Mouse (Mus musculus) intestine, embryonic 14.5 days (tissue): ENCODE measurements around the gene Eps8l2. TPM values are rescaled to one million over a fixed set of nuclear protein-coding genes. Genes with fewer than 3 reads are reported as not detected.
A peak's percentile ranks its signal among the peaks of the same experiment; 100 is the strongest.

Experiments
- ATAC-seq: fragments of 200-750 bp; cut with Nextera tagmentation; replicated peaks from 2 replicates; pipeline ENCODE4 v1.8.0; 2017; ENCODE audit warnings: low read depth, moderate number of reproducible peaks, moderate TSS enrichment, moderate library complexity; ENCODE audit not compliant: low FRiP score, low TSS enrichment
- DNase-seq: peaks from one replicate; pipeline ENCODE4 v3.0.0-alpha.2; 2018; ENCODE audit warnings: low spot score
- H3K27ac ChIP-seq: fragments of 300-500 bp; sonication (generic); 2 replicates; pipeline ENCODE4 v1.5.1; 2014; ENCODE audit warnings: low read depth, mild to moderate bottlenecking, control low read depth
- H3K27me3 ChIP-seq: fragments of 300-500 bp; sonication (generic); replicated peaks from 2 replicates; pipeline ENCODE4 v1.6.1; 2014; ENCODE audit warnings: low read length, control low read depth; ENCODE audit not compliant: control insufficient read depth, insufficient read depth
- H3K36me3 ChIP-seq: fragments of 300-500 bp; sonication (generic); 2 replicates; pipeline ENCODE4 v1.6.1; 2014; ENCODE audit warnings: low read length, control low read depth; ENCODE audit not compliant: control insufficient read depth, insufficient read depth
- H3K4me1 ChIP-seq: fragments of 300-500 bp; sonication (generic); replicated peaks from 2 replicates; pipeline ENCODE4 v1.6.1; 2014; ENCODE audit warnings: low read length, control low read depth, mixed read lengths; ENCODE audit not compliant: control insufficient read depth, insufficient read depth
- H3K4me2 ChIP-seq: fragments of 300-500 bp; sonication (generic); 2 replicates; pipeline ENCODE4 v1.6.1; 2014; ENCODE audit warnings: low read length
- H3K4me3 ChIP-seq: fragments of 300-500 bp; sonication (generic); 2 replicates; pipeline ENCODE4 v1.5.1; 2014; ENCODE audit warnings: low read depth, low read length, control low read depth, mixed read lengths
- H3K9ac ChIP-seq: fragments of 300-500 bp; sonication (generic); 2 replicates; pipeline ENCODE4 v1.6.1; 2014; ENCODE audit warnings: mild to moderate bottlenecking, low read length
- H3K9me3 ChIP-seq: fragments of 300-500 bp; sonication (generic); 2 replicates; pipeline ENCODE4 v1.6.1; 2016; ENCODE audit warnings: low read length, control low read depth; ENCODE audit not compliant: control insufficient read depth
- WGBS: fragments of 180-500 bp; shearing (Covaris S2); extraction: QIAGEN DNeasy Blood & Tissue Kit; methylation state at CpG from one replicate; pipeline ENCODE4 v1.1.7; 2014; 5-methylcytosine and 5-hydroxymethylcytosine counted together
- polyA plus RNA-seq: library from polyadenylated mRNA; unstranded; fragments of >200 nt; fragmentation: Nextera tagmentation; extraction: Ambion mirVana; gene quantifications from 2 replicates; pipeline ENCODE4 v1.2.1, GENCODE M21; 2014

The Eps8l2 gene
- polyA plus RNA-seq, 1 experiment from 2014 or later: 61.2 TPM

- Histone ChIP-seq H3K27ac (no peak overlapping the region), H3K4me1 (no peaks in the 10 kb centered on the region), H3K27me3 (0 out of 2 replicates have a peak, but pooled peaks cover 7% of the 10 kb centered on the region), H3K36me3 (no peaks in the 10 kb centered on the region), H3K9me3 (no peaks in the 10 kb centered on the region), H3K4me3 (no peak overlapping the region), H3K4me2 (no peak overlapping the region), H3K9ac (no peak overlapping the region)
- no peak for ATAC-seq
- no peak for DNase-seq
- WGBS: 65% methylated on average over 3 of the region's 3 CpGs
Observed at GRCm38 (mm10) chr7:141365049-141365445, 26.4 kb downstream of the Eps8l2 start.

- H3K4me2 ChIP-seq: no peak overlapping the region
- ATAC-seq (no peak), DNase-seq (no peak)
- 90% methylated on average over 4 of the region's 4 CpGs for WGBS
- H3K9me3 ChIP-seq: no peaks in the 10 kb centered on the region
- H3K4me1 ChIP-seq: 0 out of 2 replicates have a peak, but pooled peaks cover 2% of the 10 kb centered on the region
- H3K27me3 ChIP-seq: no peaks in the 10 kb centered on the region
- no peak overlapping the region for H3K27ac ChIP-seq
- no peaks in the 10 kb centered on the region for H3K36me3 ChIP-seq
- H3K9ac ChIP-seq: no peak overlapping the region
- no peak overlapping the region for H3K4me3 ChIP-seq
Observed at GRCm38 (mm10) chr7:141367358-141367757, 28.7 kb downstream of the Eps8l2 start.

- Histone ChIP-seq H3K9me3 (no peaks in the 10 kb centered on the region), H3K4me1 (0 out of 2 replicates have a peak, but pooled peaks cover 3% of the 10 kb centered on the region), H3K4me3 (no peak overlapping the region), H3K36me3 (no peaks in the 10 kb centered on the region), H3K9ac (no peak overlapping the region), H3K27me3 (no peaks in the 10 kb centered on the region), H3K4me2 (no peak overlapping the region), H3K27ac (no peak overlapping the region)
- ATAC-seq: no peak
- 69% methylated on average over 5 of the region's 5 CpGs for WGBS
- DNase-seq: no peak
Observed at GRCm38 (mm10) chr7:141369918-141370317, 31.2 kb downstream of the Eps8l2 start.

- Histone ChIP-seq H3K4me3 (no peak overlapping the region), H3K27ac (peak overlapping the region; percentile 38; the same call in 1 of the 2 replicates), H3K9ac (no peak overlapping the region), H3K4me2 (no peak overlapping the region), H3K9me3 (no peaks in the 10 kb centered on the region), H3K4me1 (0 out of 2 replicates have a peak, but pooled peaks cover 3% of the 10 kb centered on the region), H3K27me3 (no peaks in the 10 kb centered on the region), H3K36me3 (no peaks in the 10 kb centered on the region)
- WGBS: 28% methylated on average over 6 of the region's 6 CpGs
- ATAC-seq: peak; percentile 60
- no peak for DNase-seq
Observed at GRCm38 (mm10) chr7:141371942-141372595, 33.4 kb downstream of the Eps8l2 start.

- Histone ChIP-seq H3K9me3 (no peaks in the 10 kb centered on the region), H3K4me2 (no peak overlapping the region), H3K4me3 (no peak overlapping the region), H3K36me3 (no peaks in the 10 kb centered on the region), H3K27ac (no peak overlapping the region), H3K9ac (no peak overlapping the region), H3K27me3 (no peaks in the 10 kb centered on the region), H3K4me1 (0 out of 2 replicates have a peak, but pooled peaks cover 3% of the 10 kb centered on the region)
- no peak for DNase-seq
- 72% methylated on average over 6 of the region's 6 CpGs for WGBS
- ATAC-seq: no peak
Observed at GRCm38 (mm10) chr7:141373611-141374010, 34.9 kb downstream of the Eps8l2 start.

GRCm38 (mm10) chr7:141374399-141374798, 35.7 kb downstream of the Eps8l2 start:
- Histone ChIP-seq H3K4me1 (0 out of 2 replicates have a peak, but pooled peaks cover 3% of the 10 kb centered on the region), H3K27me3 (no peaks in the 10 kb centered on the region), H3K27ac (no peak overlapping the region), H3K9me3 (no peaks in the 10 kb centered on the region), H3K4me2 (no peak overlapping the region), H3K4me3 (no peak overlapping the region), H3K36me3 (no peaks in the 10 kb centered on the region), H3K9ac (no peak overlapping the region)
- ATAC-seq (no peak), DNase-seq (no peak)

- DNase-seq (peak; percentile 57), ATAC-seq (no peak)
- H3K9ac ChIP-seq: no peak overlapping the region
- H3K4me3 ChIP-seq: no peak overlapping the region
- H3K9me3 ChIP-seq: no peaks in the 10 kb centered on the region
- H3K4me1 ChIP-seq: no peaks in the 10 kb centered on the region
- H3K27me3 ChIP-seq: no peaks in the 10 kb centered on the region
- H3K36me3 ChIP-seq: no peaks in the 10 kb centered on the region
- H3K4me2 ChIP-seq: no peak overlapping the region
- no peak overlapping the region for H3K27ac ChIP-seq
- WGBS: 43% methylated on average over 4 of the region's 4 CpGs
Observed at GRCm38 (mm10) chr7:141379584-141379983, 40.9 kb downstream of the Eps8l2 start.

- Histone ChIP-seq H3K27ac (no peak overlapping the region), H3K9me3 (no peaks in the 10 kb centered on the region), H3K9ac (no peak overlapping the region), H3K36me3 (no peaks in the 10 kb centered on the region), H3K27me3 (no peaks in the 10 kb centered on the region), H3K4me2 (no peak overlapping the region), H3K4me1 (no peaks in the 10 kb centered on the region), H3K4me3 (no peak overlapping the region)
- ATAC-seq (no peak), DNase-seq (no peak)
- 83% methylated on average over 4 of the region's 4 CpGs for WGBS
Observed at GRCm38 (mm10) chr7:141381068-141381835, 42.6 kb downstream of the Eps8l2 start.
